Mouse (Mus musculus): ENCODE results near the gene Ccndbp1.
"Not testable (repeated sequence)": the region's sequence is repeated elsewhere in the genome, so short reads cannot be mapped to it uniquely, and the experiment has no call there.

The Ccndbp1 gene

DNA sequence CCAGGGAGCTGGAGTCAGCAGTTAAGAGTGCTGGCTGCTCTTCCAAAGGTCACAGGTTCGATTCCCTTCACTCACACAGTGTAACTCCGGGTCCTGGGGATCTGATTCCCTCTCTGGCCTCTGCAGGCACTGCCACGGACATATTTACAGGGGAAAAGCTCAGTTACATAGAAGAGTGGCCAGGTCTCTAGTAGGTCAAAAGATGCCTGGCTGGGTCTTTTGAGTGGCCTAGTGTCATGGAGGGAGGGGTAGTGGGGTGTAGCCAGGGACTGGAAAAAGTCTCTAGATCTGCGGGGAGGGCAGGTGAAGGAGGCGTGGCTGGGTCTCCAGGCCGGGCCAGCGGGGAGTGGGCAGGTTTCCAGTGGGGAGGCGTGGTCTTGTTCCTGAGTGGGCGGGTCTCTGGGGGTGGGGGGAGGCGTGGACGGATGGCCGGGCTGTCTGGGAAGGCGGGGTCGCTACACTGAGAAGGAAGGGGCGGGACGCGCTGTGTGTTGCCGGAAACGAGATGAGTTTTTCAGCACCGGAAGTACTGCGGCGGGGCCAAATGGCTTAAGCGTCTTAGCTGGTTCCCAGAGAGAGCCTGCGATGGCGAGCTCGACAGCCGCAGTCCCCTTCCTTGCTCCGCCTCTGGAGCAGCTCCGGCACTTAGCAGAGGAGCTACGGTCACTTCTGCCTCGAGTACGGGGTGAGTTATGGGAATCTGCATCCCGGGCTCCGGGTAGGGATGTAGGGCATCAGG is at the start of gene Ccndbp1:
Gene Ccndbp1 (plus strand): TSS at position 479 of the 739 bp plus-strand sequence.
- peak; percentile 92 for DNase-seq (ENCODE audit: low read depth, low spot score)

DNA sequence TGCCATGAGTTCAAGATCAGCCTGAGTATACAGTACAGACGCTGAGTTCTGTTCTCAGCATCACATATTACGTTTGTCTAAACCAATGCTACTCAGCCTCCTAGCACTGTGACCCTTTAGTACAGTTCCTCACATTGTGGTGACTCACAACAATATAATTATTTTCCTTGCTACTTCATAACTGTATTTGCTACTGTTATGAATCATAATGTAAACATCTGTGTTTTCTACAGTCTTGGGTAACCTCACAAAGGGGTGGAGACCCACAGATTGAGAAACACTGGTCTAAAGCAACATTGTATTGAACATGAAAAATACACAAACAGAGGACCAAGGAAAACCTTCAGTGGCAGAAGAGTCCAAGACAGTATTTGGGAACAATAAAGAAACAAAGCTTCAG is 48.8 kb upstream of the Ccndbp1 start:
- no peak for DNase-seq (ENCODE audit: low read depth, low spot score)

DNA sequence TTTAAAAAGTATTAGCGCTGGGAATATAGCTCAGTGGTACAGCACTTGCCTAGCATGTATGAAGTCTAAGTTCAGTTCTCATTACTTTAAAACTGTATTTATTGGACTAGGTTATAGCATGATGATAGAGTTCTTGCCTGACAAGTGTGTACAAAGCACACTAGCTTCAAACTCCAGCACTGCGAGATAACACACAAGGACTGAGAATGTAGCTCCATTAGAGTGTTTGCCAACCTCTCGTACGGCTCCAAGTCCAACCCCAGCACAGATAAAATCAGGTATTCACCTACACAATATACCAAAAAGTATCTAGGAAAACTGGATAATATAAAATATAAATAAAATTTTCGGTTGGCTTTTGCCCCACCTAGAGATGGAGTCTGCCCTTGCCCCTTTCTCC is 48.4 kb upstream of the Ccndbp1 start:
- DNase-seq (ENCODE audit: low read depth, low spot score): no peak

DNA sequence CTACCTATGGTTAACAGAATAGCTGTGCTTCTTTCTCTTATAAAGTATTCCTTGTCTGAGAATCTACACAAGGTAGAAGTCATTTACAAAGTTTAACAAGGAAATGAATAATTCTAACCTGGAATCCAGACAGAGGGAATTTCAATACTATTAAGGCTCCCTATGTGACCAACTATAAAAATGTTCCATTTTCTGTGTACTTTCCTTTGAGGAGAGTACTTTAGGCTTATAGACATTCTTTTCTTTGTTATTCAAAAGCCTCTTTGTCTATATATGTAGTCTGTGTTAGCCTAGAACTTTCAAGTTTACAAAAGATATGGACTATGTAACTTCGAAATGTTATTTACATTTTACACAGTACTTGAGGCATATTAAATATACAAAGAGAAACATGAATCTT is 47.9 kb upstream of the Ccndbp1 start:
- DNase-seq (ENCODE audit: low read depth, low spot score): no peak

DNA sequence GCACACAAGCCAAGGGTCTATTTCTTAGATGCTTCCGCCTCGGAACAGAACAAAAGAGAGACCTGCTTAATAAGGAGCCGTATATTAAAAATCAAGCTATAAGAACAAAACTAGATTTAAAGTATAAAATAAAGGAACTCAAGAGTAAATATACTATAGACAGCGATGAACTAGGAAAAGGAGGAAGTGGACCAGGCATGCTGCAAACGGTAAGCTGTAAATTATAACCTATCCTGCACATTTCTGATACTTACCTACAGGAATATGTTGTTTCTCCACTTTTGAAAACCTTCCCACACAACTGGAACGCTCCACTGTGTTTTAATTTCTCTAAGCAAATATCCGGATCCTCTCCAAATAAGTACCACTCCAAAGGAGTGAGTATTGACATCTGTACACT is 45.1 kb upstream of the Ccndbp1 start:
- no peak for DNase-seq (ENCODE audit: low read depth, low spot score)

DNA sequence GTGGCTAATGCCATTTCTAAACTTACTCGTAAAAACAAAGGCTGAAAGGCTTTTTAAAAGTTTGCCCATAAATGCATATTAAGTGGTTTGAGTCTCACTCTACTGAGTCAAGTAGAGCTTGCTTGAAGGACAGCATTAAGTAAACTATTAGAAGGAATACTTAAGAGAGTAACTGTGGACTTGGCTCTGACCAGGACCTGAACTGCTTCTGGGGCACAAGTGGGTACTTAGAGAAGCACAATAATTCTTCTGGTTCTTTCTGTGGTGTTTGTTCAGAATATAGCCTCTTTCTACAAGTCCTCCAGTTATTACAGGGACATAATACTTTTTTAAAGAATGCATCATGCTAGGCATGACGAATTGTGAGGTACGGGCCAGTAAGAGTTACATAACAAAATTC is 42.7 kb upstream of the Ccndbp1 start:
- no peak for DNase-seq (ENCODE audit: low read depth, low spot score)

DNA sequence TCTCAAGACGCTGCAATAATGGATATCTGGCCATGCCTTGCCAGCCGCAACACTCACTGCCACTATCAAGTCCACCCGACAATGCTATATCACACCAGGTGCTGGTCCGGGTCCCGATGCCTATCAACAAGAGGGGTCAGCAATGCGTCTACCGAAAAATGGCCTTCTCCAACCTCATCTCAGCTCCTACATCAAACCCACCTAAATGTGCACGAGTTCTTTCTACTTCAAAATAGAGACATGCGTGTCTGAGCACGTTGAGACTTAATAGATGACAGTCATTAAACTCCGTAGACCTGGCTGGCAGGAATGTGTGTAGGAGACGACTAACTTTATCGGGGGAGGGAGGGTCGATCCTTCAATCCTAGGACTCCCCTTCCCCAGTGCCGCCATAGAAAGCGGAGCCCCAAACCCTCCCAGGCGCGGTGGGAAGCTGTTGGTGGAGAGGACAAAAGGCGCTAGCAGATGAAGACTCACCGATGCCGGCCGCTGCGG is 38.1 kb upstream of the Ccndbp1 start:
- DNase-seq (ENCODE audit: low read depth, low spot score): peak; percentile 27

DNA sequence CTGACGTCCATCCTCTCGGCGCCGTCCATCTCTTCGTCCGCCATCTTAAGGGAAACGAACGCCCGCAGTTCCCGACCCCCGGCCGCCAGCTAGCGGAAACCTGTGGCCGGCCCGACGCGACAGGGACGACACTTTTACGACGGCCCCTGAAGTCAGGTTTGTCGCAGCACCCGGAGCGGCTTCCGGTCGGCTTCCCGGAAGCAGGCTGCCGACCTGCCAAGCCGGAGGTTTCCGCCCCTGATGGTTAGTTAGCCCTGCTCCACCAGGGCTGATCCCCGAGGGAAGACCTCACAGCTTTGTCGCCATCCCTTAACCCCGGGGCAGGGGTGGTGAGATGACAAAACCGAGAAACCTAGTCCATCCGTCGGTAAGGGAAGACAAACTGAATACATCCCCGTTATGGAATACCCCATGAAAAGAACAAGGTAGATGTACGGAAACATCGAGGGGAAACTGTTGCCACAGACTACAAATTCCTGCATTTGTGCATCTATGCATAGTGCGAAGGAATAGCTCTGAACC is 37.6 kb upstream of the Ccndbp1 start, which contains the start of gene Ubr1:
Gene Ubr1 (minus strand): TSS at position 157 of the 522 bp plus-strand sequence.
- peak; percentile 90 for DNase-seq (ENCODE audit: low read depth, low spot score)

DNA sequence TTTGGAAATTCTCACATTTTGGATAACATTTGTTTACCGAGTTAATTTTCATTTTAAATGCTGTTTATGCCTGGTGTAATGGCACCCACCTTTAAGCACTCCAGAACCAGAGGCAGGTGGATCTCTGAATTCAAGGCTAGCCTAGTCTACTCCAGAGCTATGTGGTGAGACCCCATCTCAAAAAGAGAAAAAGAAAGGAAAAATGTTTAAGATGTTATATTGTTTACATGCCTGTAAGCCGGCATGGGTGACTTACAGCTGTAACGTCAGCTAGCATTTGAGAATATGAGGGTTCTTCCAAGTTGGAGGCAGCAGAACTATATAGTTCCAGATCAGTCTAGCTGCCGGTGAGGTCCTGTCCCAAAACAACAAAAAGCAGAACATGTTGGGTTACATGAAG is 36.4 kb upstream of the Ccndbp1 start:
- no peak for DNase-seq (ENCODE audit: low read depth, low spot score)

DNA sequence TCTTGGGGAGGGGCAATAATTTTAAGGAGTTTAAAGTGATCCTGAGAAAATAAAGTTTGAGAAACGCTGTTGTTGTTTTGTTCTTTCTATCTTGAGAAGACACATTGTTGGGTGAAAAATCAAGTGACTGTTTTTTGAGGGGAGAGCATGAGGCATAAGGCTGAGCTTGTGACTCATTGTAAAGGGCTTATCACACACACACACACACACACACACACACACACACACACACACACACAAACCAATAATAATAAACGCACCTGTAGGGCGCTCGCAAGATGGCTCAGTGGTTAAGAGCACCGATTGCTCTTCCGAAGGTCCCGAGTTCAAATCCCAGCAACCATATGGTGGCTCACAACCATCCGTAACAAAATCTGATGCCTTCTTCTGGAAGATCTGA is 35.9 kb upstream of the Ccndbp1 start:
- not testable (repeated sequence) for DNase-seq (ENCODE audit: low read depth, low spot score)

DNA sequence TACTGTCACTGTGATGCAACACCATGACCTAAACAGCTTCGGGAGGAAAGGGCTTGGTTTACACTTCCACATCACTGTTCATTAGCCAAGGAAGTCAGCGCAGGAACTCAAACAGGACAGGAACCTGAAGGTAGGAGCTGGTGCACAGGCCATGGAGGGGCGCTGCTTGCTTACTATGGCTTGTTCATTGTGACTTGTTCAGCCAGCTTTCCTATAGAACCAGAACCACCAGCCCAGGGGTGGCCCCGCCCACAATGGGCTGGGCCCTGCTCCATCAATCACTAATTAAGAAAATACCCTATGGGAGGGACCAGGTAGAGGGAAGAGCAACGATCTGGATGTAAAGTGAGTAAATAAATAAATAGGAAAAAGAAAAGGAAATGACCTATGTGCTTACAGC is 35.2 kb upstream of the Ccndbp1 start:
- DNase-seq (ENCODE audit: low read depth, low spot score): no peak

DNA sequence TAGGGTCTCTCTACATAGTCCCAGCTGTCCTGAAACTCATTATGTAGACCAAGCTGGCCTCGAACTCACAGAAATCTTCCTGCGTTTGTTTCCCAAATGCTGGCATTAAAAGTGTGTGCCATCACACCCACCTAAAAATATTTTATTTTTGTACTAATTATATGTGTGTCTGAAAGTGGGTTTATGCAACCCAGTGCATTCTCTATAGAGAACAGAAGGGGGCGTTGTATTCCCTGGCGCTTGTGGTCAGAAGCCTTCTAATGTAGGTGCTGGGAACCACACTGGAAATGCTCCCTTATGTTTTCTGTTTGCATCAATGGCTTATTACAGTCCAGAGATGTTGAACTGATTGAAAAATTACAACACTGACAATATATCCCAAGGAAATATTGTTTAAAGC is 31.9 kb upstream of the Ccndbp1 start:
- no peak for DNase-seq (ENCODE audit: low read depth, low spot score)

DNA sequence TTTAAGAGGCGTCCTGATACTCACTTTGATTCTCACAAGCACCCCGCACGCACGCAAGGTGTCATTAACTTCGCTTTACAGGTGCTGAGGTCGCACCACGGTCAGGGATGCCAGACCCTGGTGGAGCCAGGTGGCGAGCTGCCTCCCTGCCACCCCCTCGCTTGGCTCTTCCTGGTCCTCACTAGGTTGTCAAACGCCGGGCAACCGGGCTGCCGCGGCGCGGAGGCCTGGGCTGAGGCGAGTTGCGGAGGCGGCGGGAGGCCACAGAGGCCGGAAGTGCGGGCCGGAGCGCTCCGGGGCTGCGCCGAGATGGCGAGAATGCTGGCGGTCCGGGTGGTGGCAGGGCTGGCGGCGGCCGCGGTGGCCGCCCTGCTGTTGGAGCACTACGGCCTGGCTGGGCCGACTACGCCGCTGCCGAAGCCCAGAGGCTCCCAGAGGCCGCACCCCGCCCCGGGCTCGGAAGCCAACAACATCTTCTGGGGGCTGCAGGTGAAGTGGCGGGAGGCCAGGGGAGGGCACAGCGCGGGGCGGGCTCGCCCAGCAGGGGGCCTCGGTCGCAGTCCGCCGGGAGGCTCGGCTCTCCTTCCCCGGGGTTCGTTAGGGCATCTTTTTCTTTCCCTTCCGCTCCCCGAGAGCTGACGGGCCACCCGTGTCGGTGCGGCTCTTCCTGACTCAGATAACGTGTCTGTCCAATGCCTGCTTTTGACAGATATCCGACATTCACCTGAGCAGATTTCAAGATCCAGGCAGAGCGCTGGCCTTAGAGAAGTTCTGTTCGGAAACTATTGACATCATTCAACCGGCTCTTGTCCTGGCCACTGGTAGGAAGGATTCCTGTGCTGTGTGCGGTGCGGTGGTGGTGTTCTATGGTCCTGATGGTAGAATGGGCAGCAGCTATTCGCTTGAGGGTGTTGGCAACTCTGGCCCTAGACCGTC is 30.9 kb upstream of the Ccndbp1 start, which contains the start of gene Tmem62:
Gene Tmem62 (plus strand): TSS at position 28 of the 936 bp plus-strand sequence.
- DNase-seq (ENCODE audit: low read depth, low spot score): peak; percentile 47

DNA sequence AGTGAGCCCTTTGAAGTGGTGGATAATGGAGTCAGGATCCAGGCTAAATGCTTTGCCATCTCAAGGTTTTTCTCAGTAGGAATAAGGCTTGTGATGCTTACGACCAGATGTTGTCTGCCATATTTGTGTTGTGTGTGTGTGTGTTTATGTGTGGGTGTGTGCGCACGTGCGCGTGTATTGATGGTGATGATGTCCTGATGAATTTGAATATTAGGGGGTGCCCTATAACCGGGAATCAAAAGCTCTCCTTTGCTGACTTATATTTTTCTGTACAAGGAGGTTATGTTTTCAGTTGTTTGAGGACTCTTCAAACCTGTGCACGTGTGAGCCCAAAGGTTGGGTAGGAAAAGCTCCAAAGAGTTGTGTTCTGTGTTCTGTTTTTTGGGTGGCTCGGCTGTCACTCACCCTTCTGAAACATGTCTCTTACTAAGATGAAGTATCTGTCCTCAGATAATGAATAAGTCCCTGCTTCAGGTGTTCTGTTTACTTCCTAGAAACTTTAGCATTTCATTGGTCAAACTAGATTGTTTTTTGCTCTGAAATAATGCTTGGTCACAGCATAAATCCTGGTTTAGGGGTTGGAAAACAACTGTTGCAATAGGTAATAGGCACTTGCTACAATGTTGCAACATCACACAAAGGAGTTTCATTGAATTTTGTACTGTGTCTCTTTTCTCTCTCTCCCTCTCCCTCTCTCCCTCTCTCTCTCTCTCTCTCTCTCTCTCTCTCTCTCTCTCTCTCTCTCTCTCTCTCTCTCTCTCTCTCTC is 30.1 kb upstream of the Ccndbp1 start:
- no peak for DNase-seq (ENCODE audit: low read depth, low spot score)

DNA sequence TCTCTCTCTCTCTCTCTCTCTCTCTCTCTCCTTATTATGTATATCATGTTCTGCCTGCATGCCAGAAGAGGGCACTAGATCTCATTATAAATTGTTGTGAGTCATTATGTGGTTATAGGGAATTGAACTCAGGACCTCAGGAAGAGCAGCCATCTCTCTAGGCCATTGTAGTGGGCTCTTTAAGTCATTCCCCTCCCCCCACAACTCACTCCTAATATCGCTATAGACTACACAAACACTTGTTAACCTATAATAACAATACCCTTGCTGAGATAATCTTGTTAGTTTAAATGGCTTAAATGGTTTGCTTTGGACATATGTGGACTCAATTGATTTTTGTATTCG is 29.5 kb upstream of the Ccndbp1 start:
- no peak for DNase-seq (ENCODE audit: low read depth, low spot score)

DNA sequence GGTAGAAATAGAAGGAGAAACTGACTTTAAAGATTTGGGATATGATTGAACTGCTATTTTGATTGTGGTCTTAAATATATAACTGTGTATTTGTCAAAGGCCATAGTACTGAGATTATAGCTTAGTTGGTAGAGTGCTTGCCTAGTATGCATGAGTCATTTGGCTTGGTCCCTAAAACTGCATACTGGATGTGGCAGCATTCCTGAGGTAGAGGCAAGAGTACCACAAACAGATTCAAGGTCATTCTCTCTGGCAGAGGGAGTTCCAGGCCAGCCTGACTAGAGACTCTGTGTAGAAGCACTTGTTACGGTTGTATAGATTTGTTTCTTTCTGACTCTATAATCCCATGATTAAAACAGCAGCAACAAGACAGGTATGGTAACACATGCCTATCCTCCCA is 28.4 kb upstream of the Ccndbp1 start:
- no peak for DNase-seq (ENCODE audit: low read depth, low spot score)

DNA sequence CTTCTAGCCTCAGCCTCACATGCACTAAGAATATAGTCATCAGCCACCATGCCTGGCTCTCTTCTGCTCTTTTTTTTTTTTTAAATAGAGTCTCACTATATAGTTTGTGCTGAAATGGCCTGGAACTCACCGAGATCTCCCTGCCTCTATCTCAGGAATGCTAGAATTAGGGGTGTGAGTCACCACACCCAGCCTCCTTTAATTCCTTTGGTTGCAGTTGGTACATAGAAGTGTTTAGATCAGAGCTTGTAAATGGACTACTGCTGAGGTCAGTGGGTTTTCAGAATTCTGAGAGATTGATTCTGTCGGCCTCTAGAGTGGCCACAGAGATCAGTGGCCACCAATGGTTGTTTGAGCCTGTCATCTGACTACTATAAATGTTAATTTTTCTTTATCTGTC is 27.3 kb upstream of the Ccndbp1 start:
- DNase-seq (ENCODE audit: low read depth, low spot score): no peak

DNA sequence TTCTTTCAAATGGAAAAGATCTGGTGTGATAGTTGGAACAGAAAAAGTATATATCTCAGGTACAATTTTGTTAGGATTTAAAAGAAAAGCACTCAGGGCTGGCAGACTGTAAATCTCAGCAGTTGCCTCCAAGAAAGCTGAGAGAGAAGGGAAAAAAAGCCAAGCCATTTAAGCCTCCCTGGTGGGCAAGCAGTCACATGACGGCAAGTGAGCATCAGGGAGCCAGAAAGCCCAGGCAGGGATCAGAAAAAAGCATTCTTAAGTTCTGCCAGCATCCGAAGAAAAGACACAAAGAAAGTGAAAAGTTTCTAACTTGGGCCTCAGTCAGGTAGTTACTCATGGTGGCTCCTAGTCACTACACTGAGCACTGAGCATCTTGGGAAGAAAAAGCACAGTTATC is 24.6 kb upstream of the Ccndbp1 start:
- no peak for DNase-seq (ENCODE audit: low read depth, low spot score)

DNA sequence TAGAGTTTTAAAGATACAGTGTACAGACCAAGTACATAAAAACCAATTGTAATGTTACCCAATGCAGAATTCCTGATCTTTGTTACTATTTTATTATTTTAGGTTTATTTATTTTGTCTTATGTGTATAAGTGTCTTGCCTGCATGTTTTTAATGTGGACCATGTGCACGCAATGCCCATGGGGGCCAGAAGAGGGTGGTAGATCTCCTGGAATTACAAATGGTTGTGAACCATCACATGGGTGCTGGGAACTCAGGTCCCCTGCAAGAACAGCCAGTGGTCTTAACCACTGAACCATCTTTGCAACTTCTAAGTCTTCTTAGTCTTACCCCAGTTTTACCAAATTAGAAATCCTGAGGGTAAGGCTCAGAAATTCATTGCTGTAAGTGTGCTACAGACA is 23.0 kb upstream of the Ccndbp1 start:
- DNase-seq (ENCODE audit: low read depth, low spot score): no peak

DNA sequence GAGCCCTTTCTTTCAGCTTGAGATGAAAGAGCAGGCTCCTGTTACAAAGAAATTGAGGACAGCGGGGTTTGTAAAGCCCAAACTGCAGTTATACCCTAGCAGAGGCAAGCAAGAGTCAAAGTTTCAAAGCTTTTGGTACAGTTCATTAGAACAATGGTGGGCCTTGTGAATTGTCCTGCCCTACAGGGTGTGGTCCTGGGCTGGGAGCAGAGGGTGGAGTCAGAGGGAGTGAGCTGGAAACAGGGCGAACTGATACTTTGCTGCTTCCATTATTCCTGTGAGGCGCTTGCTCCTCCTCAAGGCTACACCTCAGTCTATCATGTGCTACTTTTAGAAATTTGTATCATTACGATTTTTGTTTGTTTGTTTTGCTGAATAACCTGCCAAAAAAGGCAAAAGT is 17.0 kb upstream of the Ccndbp1 start:
- no peak for DNase-seq (ENCODE audit: low read depth, low spot score)

DNA sequence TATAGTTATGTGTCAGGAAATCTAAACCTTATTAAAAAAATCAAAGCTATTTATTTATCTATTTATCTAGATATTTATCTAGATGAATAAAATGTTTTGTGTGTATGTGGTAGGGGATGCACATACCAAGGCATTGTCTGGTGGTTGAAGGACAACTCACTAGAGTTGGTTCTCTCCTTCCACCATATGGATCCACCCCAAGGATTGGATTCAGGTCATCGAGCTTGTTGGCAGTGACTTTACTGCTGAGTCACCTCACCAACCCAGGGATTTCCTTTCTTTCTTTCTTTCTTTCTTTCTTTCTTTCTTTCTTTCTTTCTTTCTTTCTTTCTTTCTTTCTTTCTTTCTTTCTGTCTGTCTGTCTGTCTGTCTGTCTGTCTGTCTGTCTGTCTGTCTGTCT is 11.6 kb upstream of the Ccndbp1 start:
- DNase-seq (ENCODE audit: low read depth, low spot score): not testable (repeated sequence)

DNA sequence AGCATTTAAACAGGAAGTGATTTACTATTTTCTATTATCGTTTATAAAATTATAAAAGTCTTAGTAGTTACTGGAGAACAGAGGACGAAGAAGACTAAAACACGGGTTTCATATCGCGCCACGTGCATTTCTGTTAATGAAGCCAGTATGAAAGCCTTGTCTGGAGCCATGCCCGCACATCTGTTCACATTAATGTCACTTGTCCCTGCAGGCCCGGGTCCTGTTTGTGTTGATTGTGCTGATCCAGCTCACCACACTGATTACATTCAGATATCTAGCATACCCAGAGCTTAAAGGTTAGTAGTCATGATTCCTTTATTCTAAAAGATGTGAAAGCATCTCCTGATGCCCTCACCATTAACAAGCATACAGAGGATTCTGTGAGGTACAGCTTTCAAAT is 9.3 kb upstream of the Ccndbp1 start:
- no peak for DNase-seq (ENCODE audit: low read depth, low spot score)
